Mouse (Mus musculus): Measurements from ENCODE around the gene Jph3. TPM values are rescaled to one million over a fixed set of nuclear protein-coding genes. Genes with fewer than 3 reads are reported as not detected.

Gene Jph3
- polyA plus RNA-seq, 1 experiment = 138 TPM

DNA sequence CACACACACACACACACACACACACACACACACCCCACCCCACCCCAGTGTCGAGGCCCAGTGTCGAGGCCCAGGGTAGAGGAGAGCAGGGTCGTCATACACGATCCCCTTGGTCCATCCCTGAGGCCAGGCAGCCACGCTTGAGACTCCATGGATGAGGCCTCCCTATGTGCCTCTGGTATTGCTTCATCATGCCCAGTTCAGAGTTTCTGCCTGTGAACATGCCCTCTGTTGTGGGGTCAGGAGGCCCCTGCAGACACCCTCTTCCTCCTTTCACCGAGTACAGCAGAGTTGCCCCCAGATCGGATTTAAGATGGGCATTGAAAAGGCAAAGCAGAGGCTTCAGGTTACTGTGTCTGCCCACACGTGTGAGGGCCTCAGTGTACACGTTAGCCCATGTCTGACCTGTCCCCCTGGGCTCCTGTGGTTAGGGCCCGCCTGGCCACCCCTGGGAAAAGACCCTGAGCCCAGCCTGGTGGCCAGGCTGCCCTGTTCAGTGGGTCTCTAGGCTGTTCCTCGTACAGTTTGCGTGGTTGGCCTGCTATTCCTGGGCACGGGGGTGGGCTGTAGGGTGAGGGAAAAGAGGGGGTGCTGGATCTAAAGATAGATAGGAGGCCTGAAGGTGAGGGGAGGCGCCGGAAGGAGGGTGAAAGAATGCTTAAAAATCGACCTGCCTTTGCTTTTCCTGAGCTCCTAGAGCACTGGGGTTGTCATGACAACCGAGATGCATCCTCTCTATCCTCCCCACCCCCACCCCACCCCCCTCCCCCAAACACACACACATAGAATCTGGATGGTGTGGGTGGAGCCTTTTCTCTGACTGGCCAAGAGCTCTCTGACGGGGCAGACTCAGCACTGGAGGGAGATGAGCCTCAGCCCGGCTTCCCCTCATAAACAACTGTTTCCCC is 41.7 kb downstream of the Jph3 start:
- peak; percentile 50 to 62 for DNase-seq (ENCODE audit: extremely low spot score in 1 of 2, low spot score in 1 of 2)

DNA sequence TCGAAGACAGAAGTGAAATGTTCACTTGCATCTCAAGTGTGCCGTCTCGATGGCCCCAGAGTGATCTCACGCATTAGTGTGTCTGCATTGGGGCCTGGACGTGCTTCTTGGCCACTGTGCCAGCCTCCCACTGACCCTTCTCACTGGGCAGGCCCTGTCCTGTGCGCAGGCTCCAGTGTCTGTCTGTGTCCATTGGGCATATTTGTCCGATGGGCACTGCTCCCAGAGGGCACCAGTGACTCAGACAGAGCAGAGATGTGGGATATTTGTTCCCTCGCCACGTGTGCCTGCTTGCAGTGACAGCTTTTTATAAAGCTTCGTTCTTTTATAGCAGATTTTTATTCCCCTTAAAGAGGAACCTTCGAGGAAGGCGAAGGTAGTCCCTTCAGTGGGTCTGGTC is 44.5 kb downstream of the Jph3 start:
- DNase-seq (ENCODE audit: extremely low spot score in 1 of 2, low spot score in 1 of 2) = no peak

DNA sequence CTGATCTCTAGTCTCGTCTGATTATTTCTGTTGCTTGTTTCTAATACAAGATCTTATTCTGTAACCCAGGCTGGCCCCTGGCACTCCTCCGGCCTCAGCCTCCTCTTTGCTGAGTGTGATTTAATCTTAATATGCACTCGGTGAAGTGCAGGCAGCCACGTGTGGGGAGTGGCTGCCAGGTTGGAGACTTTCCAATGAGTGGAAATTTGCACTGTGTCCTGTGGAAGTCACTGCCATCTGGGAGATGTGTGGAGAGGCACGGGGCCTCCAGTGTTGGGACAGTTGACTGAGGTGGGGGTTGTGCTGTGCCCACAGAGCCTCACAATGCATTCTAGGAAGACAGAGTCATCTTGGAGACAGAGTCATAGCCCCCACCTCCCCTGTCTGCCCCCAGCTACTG is 53.1 kb downstream of the Jph3 start:
- DNase-seq (ENCODE audit: extremely low spot score in 1 of 2, low spot score in 1 of 2) = no peak

DNA sequence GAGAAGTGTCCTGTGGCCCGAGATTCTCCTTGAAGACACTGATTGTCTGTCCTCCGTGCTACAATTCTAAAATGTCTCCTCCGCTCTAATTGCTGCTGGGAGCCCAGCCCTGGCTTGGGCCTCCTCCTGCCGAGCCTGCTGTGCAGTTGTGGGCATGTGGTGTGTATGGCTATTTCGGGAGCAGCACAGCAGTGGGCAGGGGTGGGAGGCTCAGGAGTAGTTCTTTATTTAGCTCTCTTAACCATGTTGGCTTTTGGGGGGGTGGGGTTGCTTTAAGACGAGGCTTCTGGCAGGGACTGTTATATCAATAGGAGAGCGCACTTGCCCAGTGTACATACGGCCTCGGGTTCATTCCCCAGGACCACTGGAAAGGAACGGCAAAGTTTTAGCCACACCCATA is 57.1 kb downstream of the Jph3 start:
- DNase-seq (ENCODE audit: extremely low spot score in 1 of 2, low spot score in 1 of 2) = peak; percentile 69 to 78

DNA sequence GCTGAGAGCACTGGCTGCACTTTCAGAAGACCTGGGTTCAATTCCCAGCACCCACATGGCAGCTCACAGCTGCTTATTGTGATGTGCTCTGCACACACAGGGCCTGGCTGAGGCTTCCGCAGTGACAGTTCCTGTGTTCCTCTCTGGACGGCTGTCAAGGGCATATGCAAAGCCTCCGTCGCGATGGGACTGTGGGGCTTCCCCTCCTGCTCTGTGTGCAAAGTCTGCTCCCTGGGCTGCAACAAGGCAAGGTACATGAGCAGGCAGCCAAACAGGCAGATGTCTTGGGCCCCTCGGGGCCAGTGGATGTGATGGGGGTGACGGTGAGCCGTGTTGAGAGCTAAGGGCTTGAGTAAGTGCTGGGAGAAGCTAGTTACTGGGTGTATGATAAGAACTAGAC is 59.4 kb downstream of the Jph3 start:
- DNase-seq (ENCODE audit: extremely low spot score in 1 of 2, low spot score in 1 of 2) = no peak

DNA sequence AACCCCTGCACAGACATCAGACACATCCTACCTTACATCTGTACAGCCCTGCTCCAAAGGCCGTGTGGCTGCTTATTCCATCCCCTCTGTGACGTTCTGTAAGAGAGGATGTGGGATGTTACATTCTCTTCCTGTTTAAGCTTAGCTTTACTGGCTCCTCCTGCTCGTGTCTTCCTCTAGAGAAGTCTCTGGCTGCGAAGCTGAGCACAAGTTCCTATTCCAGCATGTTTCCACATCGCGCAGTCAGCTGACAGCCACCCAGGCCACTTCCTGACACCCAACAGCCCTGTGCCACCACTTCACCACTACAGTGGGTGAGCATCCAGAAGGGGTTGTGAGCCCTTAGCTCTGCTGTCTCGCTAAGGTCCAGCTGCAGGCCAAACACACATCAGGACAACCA is 62.7 kb downstream of the Jph3 start:
- no peak for DNase-seq (ENCODE audit: extremely low spot score in 1 of 2, low spot score in 1 of 2)

DNA sequence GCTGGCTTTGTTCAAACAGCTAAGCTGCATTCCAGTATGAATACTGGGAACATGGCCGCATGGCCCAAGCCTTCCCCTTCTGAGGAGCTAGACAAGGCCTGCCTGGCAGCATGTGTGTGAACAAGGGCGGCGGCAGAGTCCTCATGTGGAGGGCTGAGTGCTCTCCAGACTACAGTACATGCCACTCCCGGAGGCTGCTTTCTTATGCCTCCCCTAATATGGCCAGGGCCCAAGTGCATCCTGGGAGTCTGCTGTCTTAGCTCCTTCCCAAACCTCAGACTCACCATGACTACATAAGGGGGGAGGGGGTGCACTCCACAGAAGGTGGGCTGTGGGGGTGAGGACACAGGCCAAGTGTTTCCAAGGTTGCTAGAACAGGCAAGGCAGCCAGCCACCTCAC is 63.2 kb downstream of the Jph3 start:
- no peak for DNase-seq (ENCODE audit: extremely low spot score in 1 of 2, low spot score in 1 of 2)

DNA sequence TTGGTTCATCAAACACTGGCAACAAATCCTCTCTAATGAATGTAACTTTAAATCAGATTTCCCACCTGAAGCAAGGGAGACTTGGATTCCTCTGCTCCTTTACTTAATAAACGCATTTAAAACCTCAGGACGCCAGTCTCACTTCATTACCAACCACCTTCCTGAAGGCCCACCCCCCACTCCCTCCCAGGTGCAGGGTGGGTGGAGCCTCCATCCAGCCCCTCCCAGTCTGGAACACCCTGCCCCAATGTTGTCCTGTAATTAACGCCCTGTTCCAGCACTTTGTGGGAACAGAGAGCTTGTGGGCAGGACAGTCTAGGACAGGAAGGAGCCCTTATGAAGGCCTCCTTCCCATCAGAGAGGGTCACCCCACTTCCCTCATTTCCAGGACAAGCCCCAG is 64.7 kb downstream of the Jph3 start:
- DNase-seq (ENCODE audit: extremely low spot score in 1 of 2, low spot score in 1 of 2) = no peak

DNA sequence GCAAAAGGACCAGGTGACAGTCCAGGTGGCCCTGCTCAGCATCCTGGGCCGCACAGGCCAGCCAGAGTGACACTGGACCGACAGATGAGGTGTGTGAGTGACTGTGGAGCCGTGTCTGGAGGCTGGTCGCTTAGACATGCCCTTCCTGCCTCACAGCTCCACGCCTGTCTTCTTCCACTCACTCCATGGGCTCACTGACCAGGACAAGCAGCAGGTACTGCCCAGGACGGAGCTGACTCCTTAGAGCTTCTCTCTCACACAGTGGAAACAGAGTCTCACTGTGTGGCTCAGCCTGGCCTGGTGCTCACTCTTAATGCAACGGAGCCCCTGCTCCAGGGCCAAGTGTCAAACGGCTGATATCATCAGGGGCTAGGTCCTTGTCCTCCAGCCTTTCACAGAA is 66.0 kb downstream of the Jph3 start:
- no peak for DNase-seq (ENCODE audit: extremely low spot score in 1 of 2, low spot score in 1 of 2)

DNA sequence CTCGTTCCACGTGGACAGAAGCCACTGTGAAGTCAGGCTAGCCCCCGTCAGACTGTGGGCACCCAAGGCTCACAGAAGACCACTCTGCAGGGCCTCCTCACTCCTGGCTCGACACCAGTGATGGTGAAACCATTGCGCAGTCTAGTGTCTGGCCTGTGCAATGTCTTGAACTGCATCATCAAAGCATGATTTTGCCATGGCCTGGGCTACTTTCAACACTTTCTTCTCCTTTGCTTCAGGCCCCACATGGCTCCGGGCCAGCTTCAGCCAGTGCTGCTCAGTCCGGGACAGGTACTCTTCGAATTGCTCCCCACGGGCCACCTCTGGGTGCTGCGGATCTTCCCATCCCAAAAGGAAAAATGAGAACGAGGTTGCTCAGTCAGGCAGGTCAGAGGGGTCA is 67.0 kb downstream of the Jph3 start:
- DNase-seq (ENCODE audit: extremely low spot score in 1 of 2, low spot score in 1 of 2) = no peak

DNA sequence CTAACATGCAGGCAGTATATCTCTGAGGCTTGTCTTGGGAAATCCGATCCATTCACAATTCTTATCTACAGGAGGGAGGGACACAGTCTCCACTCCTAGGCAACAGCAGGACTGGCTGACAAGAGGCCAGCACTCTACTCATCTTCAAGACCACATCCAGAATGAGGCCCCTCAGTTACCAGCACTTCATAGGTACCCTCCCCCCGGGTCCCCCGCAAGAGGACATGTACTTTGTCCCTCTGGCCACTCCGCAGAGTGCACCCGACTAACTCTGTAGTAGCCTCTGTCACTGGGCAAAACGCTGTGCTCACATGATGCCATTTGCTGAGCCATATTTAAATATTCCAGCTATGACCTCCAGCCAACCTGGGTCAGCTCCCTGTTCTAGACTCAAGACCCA is 69.0 kb downstream of the Jph3 start:
- no peak for DNase-seq (ENCODE audit: extremely low spot score in 1 of 2, low spot score in 1 of 2)

DNA sequence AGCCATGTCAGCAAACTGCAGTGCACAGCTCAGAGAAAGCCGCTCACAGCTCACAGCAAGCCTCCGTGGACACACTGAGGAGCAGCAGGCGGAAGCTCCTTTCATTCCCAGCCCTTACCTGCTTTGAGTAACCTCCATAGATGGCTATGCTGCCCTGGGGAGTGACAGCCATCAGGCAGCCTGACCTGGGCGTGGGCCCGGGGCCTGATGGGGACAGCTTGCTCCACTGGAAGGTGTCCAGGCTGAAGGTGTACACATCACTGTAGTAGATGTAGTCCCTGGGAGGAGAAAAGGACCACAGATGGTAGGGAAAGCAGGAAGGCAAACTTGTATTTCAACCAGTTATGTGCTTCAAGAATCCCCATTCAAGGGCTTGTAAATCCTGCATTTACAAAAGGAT is 75.4 kb downstream of the Jph3 start:
- DNase-seq (ENCODE audit: extremely low spot score in 1 of 2, low spot score in 1 of 2) = no peak

DNA sequence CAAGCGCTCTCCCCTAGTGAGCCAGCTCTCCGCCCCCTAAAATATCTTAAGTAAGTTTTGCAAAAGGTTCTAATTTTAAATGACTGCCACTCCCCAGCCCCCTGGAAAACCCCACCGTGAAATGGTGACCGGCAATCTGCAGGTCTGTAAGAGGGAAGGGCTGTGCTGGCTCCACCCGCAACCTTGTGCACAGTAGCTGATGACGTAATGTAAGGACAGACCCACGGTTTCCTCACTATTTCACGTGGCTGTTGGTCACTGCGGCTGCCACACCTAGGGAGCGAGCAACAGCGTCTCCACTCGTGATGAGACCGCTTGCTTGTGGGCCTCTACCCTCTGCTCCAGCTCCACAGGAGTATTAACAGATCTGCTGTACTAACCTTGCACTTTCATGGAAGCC is 76.7 kb downstream of the Jph3 start:
- DNase-seq (ENCODE audit: extremely low spot score in 1 of 2, low spot score in 1 of 2) = no peak

DNA sequence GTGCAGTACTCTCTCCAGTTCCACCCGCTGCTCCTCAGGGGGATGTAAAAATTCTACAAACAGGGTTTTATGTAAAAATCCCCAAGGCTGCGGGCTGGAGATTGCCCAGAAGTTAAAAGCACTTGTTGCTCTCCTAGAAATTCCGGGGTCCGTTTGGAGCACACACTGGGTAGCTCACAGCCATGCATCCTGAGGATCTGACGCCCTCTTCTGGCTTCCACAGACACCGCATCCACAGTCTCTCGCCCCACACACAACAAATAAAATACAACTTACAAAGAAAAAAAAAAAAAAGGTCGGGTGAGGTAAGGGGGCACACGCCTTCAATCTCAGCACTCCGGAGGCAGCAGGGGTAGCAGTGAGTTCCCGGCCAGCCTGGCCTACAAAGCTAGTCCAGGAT is 78.6 kb downstream of the Jph3 start:
- no peak for DNase-seq (ENCODE audit: extremely low spot score in 1 of 2, low spot score in 1 of 2)

DNA sequence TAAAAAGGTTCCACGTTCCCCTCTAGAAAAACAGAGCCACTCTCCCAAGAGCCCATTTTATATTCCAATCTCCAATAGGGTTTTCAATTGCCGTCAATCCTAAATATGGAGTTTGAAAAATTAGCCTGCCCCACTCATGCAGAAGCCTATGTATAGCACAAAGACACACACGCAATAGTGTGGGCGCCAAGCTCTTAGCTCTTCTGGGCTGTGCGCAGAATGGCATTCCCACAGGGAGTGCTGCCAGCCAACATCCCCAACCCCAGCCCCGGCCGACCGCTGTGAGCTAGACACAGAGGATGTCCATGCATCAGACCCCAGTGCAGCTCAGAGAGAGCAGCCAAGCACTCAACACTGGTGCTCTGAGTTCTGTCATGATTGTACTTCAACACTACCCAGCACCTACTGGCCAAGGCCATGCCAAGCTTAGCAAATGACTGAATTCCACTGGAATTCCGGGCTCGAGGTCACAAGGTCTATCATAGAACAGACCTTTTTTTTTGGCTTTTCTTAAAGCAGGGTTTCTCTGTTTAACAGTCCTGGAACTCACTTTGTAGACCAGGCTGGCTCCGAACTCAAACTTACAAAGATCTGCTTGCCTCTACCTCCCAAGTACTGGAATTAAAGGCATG is 80.2 kb downstream of the Jph3 start:
- DNase-seq (ENCODE audit: extremely low spot score in 1 of 2, low spot score in 1 of 2) = peak; percentile 65 to 78

DNA sequence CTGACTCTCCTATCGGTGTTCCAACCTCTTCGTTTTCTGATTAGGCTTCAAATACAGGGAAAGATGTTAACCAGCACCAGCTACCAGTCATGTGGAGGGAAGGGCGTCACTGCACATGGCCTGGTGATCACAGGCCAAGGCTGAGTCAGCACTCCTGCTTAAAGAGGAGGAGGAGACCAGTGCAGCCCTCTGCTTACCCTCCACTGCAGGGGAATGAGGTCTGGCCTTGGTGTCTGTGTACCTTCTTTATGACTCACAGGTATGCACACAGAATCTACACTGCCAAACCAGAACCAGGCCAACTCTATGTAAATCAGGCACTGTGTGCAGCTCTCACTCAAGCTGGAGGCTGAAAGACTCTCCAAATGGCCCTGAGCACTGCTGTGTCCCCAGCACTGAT is 82.1 kb downstream of the Jph3 start:
- no peak for DNase-seq (ENCODE audit: extremely low spot score in 1 of 2, low spot score in 1 of 2)

DNA sequence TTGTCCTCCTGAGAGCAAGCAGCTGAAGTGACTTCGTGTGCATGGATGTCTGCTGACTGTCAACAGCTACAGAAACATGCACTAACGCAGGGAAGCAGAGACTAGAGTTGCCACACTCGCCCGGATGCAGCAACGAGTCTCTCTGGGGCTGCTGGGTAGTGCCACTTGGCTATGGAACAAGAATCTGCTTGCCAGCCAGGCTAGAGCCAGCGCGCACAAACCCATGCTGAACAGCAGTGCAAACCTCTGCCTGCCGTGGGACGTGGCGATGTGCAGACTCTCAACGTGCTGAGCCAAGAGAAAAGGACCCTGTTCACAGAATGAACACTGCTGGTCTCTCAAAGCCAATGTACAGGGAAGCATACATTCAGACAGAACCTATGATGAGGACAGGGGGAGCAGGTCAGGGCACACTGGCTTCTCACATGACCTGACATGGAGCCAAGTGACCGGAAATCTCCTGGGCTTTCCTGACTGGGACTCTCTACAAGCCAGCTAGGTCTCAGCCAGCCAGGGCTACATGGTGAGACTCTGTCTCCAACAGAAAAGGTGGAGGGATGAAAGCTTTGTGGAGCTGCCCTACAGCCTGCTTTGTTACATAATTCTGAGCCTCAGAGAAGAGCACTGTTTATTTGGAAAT is 82.6 kb downstream of the Jph3 start:
- DNase-seq (ENCODE audit: extremely low spot score in 1 of 2, low spot score in 1 of 2) = no peak

DNA sequence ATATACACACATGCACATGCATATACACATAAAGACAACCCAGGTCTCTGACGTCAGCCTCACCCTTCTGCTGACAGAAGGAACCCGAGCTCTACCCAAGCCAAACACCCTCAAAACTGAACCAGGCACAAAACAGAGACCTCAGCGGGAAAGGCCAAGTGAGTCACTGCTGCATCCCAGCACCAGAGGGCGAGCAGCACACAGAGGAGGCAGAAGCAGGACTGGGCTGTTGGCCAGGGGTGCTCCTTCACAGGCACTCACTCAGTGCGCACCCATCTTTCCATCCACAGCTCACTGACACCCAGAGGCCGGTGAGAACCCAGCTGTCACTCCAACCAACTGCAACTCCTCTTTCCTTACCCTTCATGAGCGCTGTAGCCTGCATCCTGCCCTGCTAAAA is 88.8 kb downstream of the Jph3 start:
- DNase-seq (ENCODE audit: extremely low spot score in 1 of 2, low spot score in 1 of 2) = peak in 1 of 2 experiments; percentile 30

DNA sequence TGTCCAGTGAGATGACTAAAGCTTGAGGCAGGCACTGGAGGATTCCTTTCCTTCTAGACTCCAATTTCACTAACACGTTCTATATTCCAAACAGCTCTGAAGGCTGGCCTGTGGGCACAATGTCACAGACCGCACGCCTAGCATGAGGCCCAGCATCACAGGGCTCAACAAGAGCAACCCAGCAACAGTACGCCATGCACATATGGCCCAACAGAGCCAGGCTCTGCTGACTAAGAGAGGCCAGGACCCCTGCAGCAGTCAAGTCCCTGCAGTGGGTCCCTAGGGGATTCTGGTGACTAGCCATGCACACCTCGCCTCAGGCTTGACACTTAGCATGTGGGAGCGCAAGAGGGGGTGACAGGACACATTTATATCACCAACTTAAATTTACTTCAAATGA is 91.4 kb downstream of the Jph3 start:
- peak in 1 of 2 experiments; percentile 0 for DNase-seq (ENCODE audit: extremely low spot score in 1 of 2, low spot score in 1 of 2)

DNA sequence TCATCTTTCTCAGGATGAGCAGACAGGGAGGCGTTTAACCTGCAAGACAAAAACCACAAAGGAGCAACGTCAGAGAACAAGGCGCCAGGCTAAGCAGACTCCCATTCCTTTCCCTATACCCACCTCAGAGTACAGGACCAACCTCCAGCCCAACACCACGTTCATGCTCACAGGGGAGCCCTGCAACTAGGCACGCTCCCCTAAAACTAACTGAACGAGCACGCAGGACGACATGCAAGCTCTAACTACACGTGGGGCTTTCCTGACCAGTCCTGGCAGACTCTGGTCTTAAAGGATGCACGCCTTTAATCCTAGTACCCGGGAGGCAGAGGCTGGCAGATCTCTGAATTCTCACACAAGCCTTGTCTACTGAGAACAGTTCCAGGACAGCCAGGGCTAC is 91.9 kb downstream of the Jph3 start:
- DNase-seq (ENCODE audit: extremely low spot score in 1 of 2, low spot score in 1 of 2) = peak in 1 of 2 experiments; percentile 0

DNA sequence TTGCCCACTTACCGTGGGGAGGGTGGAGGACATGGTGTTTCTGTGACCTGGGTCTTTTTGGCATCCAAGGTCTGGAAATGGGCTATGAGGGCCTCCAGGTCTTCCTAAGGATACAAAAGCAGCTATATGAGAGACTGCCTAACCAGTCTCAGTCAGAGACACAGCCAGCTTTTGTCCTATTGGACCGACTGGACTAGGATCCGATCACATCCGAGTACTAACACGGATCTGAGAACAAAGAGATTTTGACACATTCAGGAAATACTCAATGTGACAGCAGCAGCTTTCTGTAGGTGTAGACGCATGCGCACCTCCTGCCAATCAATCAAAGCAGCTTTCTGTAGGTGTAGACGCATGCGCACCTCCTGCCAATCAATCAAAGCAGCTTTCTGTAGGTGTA is 92.3 kb downstream of the Jph3 start:
- DNase-seq (ENCODE audit: extremely low spot score in 1 of 2, low spot score in 1 of 2) = no peak

DNA sequence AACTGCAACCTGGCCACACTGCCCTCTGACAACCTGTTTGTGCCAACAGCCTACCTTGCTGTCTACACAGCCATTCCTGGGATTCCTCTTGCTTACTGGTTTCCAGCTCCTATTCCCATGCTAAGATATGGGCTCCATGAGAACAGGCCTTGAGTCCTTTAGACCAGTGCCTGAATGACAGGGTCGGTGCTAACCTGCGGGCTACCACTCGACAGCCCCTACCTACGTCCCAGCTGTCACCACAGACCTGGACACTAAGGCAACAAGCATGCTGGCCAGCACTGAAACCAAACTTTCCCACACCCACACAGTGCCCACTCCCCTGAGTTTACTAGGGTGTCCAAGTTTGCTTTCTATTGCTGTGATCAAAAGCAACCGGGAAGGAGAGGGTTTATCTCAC is 98.3 kb downstream of the Jph3 start:
- DNase-seq (ENCODE audit: extremely low spot score in 1 of 2, low spot score in 1 of 2) = no peak

Measured in frontal cortex, adult 2 months (tissue).